Mouse (Mus musculus) stomach, embryonic 14.5 days (tissue): ENCODE results near the gene Crybg1. TPM values are rescaled to one million over a fixed set of nuclear protein-coding genes. Genes with fewer than 3 reads are reported as not detected.

ENCODE experiments used
- ATAC-seq: fragments of 200-750 bp; cut with Nextera tagmentation; 2 replicates; pipeline ENCODE4 v1.8.0; 2017; ENCODE audit warnings: low read depth, moderate TSS enrichment; ENCODE audit not compliant: insufficient number of reproducible peaks, insufficient read depth, low FRiP score
- H3K27ac ChIP-seq: fragments of 300-500 bp; sonication (generic); 2 replicates; pipeline ENCODE4 v1.5.1; 2014; ENCODE audit warnings: mild to moderate bottlenecking, low read length, moderate library complexity, mixed read lengths
- H3K27me3 ChIP-seq: fragments of 300-500 bp; sonication (generic); 2 replicates; pipeline ENCODE4 v1.6.1; 2014; ENCODE audit warnings: low read length, control low read depth, mixed read lengths; ENCODE audit not compliant: control insufficient read depth, insufficient read depth
- H3K36me3 ChIP-seq: fragments of 300-500 bp; sonication (generic); 2 replicates; pipeline ENCODE4 v1.6.1; 2014; ENCODE audit warnings: mild to moderate bottlenecking, control low read depth, low read length, moderate library complexity, mixed read lengths; ENCODE audit not compliant: control insufficient read depth, insufficient read depth
- H3K4me1 ChIP-seq: fragments of 300-500 bp; sonication (generic); 2 replicates; pipeline ENCODE4 v1.6.1; 2014; ENCODE audit warnings: low read length, control low read depth, mixed read lengths; ENCODE audit not compliant: control insufficient read depth, insufficient read depth
- H3K4me2 ChIP-seq: fragments of 300-500 bp; sonication (generic); replicated peaks from 2 replicates; pipeline ENCODE4 v1.6.1; 2014; ENCODE audit warnings: low read depth, low read length, control low read depth
- H3K4me3 ChIP-seq: fragments of 300-500 bp; sonication (generic); 2 replicates; pipeline ENCODE4 v1.5.1; 2014; ENCODE audit warnings: low read depth, low read length, control low read depth
- H3K9ac ChIP-seq: fragments of 300-500 bp; sonication (generic); replicated peaks from 2 replicates; pipeline ENCODE4 v1.6.1; 2014; ENCODE audit warnings: low read depth, mild to moderate bottlenecking, control low read depth, low read length, moderate library complexity, mixed read lengths
- H3K9me3 ChIP-seq: fragments of 300-500 bp; sonication (generic); 2 replicates; pipeline ENCODE4 v1.6.1; 2016; ENCODE audit warnings: low read depth, low read length, control low read depth; ENCODE audit not compliant: control insufficient read depth
- WGBS: fragments of 180-500 bp; shearing (Covaris S2); extraction: QIAGEN DNeasy Blood & Tissue Kit; methylation state at CpG from one replicate; pipeline ENCODE4 v1.1.7; 2014; 5-methylcytosine and 5-hydroxymethylcytosine counted together
- polyA plus RNA-seq: library from polyadenylated mRNA; unstranded; fragments of >200 nt; fragmentation: Nextera tagmentation; extraction: Ambion mirVana; gene quantifications from 2 replicates; pipeline ENCODE4 v1.2.1, GENCODE M21; 2014

The Crybg1 gene
- polyA plus RNA-seq, 1 experiment from 2014 or later = 2.7 TPM

- no peak overlapping the region for H3K4me3 ChIP-seq
- H3K4me1 ChIP-seq = peaks cover 5% of the 10 kb centered on the region; the same call in 1 of the 2 replicates
- H3K36me3 ChIP-seq = no peaks in the 10 kb centered on the region
- H3K9me3 ChIP-seq = no peaks in the 10 kb centered on the region
- ATAC-seq = no peak
- no peaks in the 10 kb centered on the region for H3K27me3 ChIP-seq
- WGBS = 81% methylated on average over 2 of the region's 2 CpGs
- no peak overlapping the region for H3K9ac ChIP-seq
- H3K27ac ChIP-seq = no peak overlapping the region
- no peak overlapping the region for H3K4me2 ChIP-seq
Measured at GRCm38 (mm10) chr10:43916737-43917136, 231.9 kb downstream of the Crybg1 start.

DNA sequence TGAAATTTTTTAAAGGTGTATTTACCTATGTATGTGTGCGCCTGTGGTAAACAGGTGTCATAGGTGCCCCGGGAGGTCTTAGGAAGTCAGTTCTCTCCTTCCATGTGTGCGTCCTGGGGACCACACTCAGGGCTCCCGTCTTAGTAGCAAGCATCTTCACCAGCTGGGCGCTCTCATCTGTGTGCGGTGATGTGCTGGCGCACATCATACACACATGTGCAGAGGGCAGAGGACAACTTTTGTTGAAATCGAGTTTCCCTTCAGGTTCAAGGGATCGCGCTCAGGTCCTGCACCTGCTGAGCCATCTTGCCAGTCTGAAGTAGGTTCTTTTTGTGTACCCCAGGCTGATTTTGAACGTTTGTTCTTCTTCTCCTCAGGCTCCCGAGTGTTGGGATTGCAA, 232.5 kb downstream of the Crybg1 start:
- Histone ChIP-seq H3K4me3 (no peak overlapping the region), H3K9ac (no peak overlapping the region), H3K27ac (no peak overlapping the region), H3K4me1 (peaks cover 5% of the 10 kb centered on the region; the same call in 1 of the 2 replicates), H3K9me3 (no peaks in the 10 kb centered on the region), H3K36me3 (no peaks in the 10 kb centered on the region), H3K4me2 (no peak overlapping the region), H3K27me3 (no peaks in the 10 kb centered on the region)
- no peak for ATAC-seq
- 79% methylated on average over 12 of the region's 12 CpGs for WGBS

GRCm38 (mm10) chr10:43912236-43912635, 236.4 kb downstream of the Crybg1 start:
- Histone ChIP-seq H3K4me2 (no peak overlapping the region), H3K36me3 (no peaks in the 10 kb centered on the region), H3K27ac (no peak overlapping the region), H3K4me1 (peaks cover 3% of the 10 kb centered on the region; the same call in 1 of the 2 replicates), H3K4me3 (no peak overlapping the region), H3K9ac (no peak overlapping the region), H3K9me3 (no peaks in the 10 kb centered on the region), H3K27me3 (no peaks in the 10 kb centered on the region)
- 86% methylated on average over 3 of the region's 3 CpGs for WGBS
- no peak for ATAC-seq

DNA sequence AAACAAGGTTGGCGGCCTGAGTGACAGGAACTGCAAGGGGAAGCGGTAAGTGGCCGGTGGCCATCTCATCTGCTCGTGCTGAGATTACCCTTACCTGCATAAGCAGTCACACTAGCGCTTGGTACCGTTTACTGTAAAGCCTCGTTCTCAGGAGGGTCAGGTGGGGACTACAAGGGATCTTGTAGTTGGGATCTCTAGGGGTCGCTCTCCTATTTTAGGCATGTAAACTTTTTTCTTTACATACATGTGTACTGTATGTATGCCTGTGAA, 237.8 kb downstream of the Crybg1 start:
- no peak for ATAC-seq
- Histone ChIP-seq H3K9ac (no peak overlapping the region), H3K27me3 (no peaks in the 10 kb centered on the region), H3K4me3 (no peak overlapping the region), H3K4me2 (no peak overlapping the region), H3K36me3 (no peaks in the 10 kb centered on the region), H3K4me1 (no peaks in the 10 kb centered on the region), H3K9me3 (no peaks in the 10 kb centered on the region), H3K27ac (no peak overlapping the region)
- WGBS = 86% methylated on average over 8 of the region's 8 CpGs

DNA sequence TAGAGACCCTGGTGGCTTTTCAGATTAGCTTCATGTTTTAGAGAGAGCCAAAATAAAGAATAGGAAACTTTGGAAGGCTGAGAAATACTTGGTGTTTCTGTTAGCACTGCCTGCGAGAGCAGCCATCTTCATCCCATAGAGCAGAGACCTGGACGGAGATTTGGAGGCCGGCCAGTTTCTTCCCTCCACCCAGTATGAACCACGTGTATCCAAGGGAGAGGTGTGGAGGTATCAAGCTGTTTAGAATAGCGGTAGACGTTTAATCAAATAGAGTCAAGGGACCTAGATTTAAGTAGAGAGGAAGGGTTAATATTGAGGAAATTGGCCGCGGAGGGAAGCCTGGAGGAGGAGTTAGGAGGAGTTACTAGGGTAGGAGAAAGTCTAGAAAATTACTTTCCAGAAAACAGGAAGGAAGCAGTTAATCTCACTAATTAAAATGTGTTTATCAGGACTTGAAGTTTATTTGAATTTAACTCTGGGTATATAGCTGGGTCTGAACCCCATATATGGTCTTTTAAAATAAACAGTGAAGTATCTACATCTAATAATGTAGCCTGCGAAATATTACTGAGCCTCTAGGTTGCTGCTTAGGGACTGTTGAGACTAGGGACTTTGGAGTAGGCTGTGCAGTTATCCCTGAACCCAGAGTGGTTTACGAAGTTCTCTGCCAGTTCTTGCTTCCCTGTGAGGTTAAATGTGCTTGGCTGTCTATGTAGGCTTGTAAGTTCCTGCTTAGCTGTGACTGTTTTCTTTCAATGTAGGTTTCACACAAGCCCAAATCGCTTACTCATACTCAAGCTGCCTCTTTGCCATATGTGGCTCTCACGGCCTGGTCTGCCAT, 238.4 kb downstream of the Crybg1 start:
- Histone ChIP-seq H3K27me3 (no peaks in the 10 kb centered on the region), H3K36me3 (no peaks in the 10 kb centered on the region), H3K9ac (no peak overlapping the region), H3K4me1 (no peaks in the 10 kb centered on the region), H3K4me3 (no peak overlapping the region), H3K9me3 (no peaks in the 10 kb centered on the region), H3K4me2 (no peak overlapping the region), H3K27ac (no peak overlapping the region)
- peak; percentile 53; the same call in 1 of the 2 replicates for ATAC-seq
- 75% methylated on average over 12 of the region's 12 CpGs for WGBS

GRCm38 (mm10) chr10:43904569-43904968, 244.1 kb downstream of the Crybg1 start:
- WGBS = 68% methylated on average over 1 of the region's 1 CpGs
- Histone ChIP-seq H3K27me3 (no peaks in the 10 kb centered on the region), H3K27ac (no peak overlapping the region), H3K4me2 (no peak overlapping the region), H3K9ac (no peak overlapping the region), H3K36me3 (no peaks in the 10 kb centered on the region), H3K9me3 (no peaks in the 10 kb centered on the region), H3K4me3 (no peak overlapping the region), H3K4me1 (peaks cover 10% of the 10 kb centered on the region)
- ATAC-seq = no peak

DNA sequence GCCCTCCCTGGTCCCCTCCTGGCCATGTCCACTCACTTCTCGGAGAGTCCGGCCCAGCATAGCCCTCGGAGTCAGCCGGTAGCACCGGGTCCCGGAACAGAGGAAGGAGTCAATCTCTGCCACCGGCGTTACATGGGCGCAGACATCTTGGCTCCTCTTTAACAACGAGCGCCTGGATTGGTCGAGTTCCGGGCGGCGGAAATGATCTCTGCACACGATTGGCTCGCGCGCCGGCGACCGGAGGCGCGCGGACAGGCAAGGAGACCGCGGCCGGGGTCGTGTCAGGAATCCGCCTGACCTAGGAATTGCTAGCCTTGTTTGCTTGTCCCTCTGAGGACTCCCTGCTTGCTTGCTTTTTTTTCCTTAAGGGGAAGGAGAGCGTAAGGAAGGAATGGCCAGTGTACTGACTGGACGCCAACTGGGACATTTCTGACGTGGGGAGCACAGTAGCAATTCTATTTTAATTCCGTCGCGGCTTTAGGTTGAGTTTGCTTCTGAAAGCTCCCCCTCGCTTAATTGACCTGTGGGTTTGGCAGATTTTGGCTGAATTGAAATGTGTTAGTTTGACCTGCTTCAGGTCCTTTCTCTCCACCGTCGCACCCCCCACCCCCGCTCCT, 247.0 kb downstream of the Crybg1 start, which contains the start of the genes Qrsl1 and Rtn4ip1:
Qrsl1 (minus strand) TSS at position 168 of the 617 bp plus-strand sequence.
Rtn4ip1 (plus strand) TSS at position 230 of the 617 bp plus-strand sequence.
- H3K27ac ChIP-seq = peak within 1 kb of the TSS; percentile 61; the same call in 1 of the 2 replicates
- WGBS = under 1% methylated on average over 40 of the region's 40 CpGs
- H3K4me2 ChIP-seq = peak within 1 kb of the TSS; percentile 79
- no peaks in the 10 kb centered on the region for H3K9me3 ChIP-seq
- peak within 1 kb of the TSS; percentile 62 for H3K4me3 ChIP-seq
- H3K27me3 ChIP-seq = no peaks in the 10 kb centered on the region
- H3K36me3 ChIP-seq = no peaks in the 10 kb centered on the region
- peak; percentile 94 for ATAC-seq
- H3K4me1 ChIP-seq = peaks cover 10% of the 10 kb centered on the region
- H3K9ac ChIP-seq = peak within 1 kb of the TSS; percentile 52

DNA sequence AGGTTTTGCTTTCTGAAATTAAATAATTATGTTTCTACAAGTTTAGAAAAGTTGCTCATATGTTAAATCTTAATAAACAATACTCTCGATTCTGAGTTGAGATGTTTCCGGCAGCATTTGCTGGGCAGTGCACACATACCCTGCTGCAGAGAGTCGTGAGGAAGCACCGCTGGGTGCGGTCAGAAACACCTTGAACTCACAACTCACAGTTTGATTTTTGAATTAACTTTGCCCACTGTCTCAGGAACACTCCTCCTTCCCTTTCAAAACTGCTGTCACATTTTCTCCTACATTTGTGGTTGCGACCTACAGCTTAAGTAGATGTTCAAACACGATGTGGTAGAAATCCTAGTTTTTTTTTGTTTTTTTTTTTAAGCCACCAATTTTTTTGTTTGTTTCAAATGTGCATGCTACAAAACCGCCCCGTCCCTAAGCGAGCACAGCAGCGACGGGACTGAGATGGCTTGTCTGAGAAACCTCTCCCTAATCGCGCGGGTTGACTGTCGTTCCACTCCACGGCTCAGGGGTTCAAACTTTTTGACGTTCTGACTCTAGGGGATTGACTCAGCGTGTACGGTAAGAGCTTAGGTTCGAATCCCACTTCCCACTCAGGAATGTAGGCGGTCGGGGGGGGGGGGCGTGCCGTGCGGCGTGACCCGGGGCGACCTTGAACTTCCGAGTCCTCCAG, 247.6 kb downstream of the Crybg1 start:
- H3K4me2 ChIP-seq = peak overlapping the region; percentile 79
- H3K27ac ChIP-seq = peak overlapping the region; percentile 61; the same call in 1 of the 2 replicates
- H3K9me3 ChIP-seq = no peaks in the 10 kb centered on the region
- WGBS = 7% methylated on average over 30 of the region's 30 CpGs
- peak overlapping the region; percentile 62 for H3K4me3 ChIP-seq
- no peaks in the 10 kb centered on the region for H3K36me3 ChIP-seq
- peaks cover 10% of the 10 kb centered on the region for H3K4me1 ChIP-seq
- H3K9ac ChIP-seq = peak overlapping the region; percentile 52
- H3K27me3 ChIP-seq = no peaks in the 10 kb centered on the region
- ATAC-seq = no peak; the same call in 1 of the 2 replicates
